Mouse (Mus musculus) limb, embryonic 14.5 days (tissue): ENCODE results near the gene Kif18a. TPM values are rescaled to one million over a fixed set of nuclear protein-coding genes. Genes with fewer than 3 reads are reported as not detected.

ENCODE experiments used
- ATAC-seq: fragments of 200-750 bp; cut with Nextera tagmentation; 2 replicates; pipeline ENCODE4 v1.8.0; 2017; ENCODE audit warnings: low read depth, moderate number of reproducible peaks, moderate TSS enrichment; ENCODE audit not compliant: low FRiP score
- DNase-seq: peaks from one replicate; pipeline ENCODE4 v3.0.0-alpha.2; 2015; ENCODE audit warnings: low spot score
- H3K27ac ChIP-seq: fragments of 300-500 bp; sonication (generic); replicated peaks from 2 replicates; pipeline ENCODE4 v1.5.1; 2014; ENCODE audit warnings: low read depth, mild to moderate bottlenecking, low read length, moderate library complexity, mixed read lengths
- H3K27me3 ChIP-seq: fragments of 300-500 bp; sonication (generic); 2 replicates; pipeline ENCODE4 v1.6.1; 2014; ENCODE audit warnings: low read length, mixed read lengths; ENCODE audit not compliant: control insufficient read depth, insufficient read depth
- H3K36me3 ChIP-seq: fragments of 300-500 bp; sonication (generic); 2 replicates; pipeline ENCODE4 v1.6.1; 2014; ENCODE audit warnings: mild to moderate bottlenecking, low read length, moderate library complexity, mixed read lengths; ENCODE audit not compliant: control insufficient read depth, insufficient read depth
- H3K4me1 ChIP-seq: fragments of 300-500 bp; sonication (generic); 2 replicates; pipeline ENCODE4 v1.6.1; 2014; ENCODE audit warnings: antibody characterized with exemption, low read length, mixed read lengths; ENCODE audit not compliant: control insufficient read depth, insufficient read depth
- H3K4me2 ChIP-seq: fragments of 300-500 bp; sonication (generic); replicated peaks from 2 replicates; pipeline ENCODE4 v1.6.1; 2014; ENCODE audit warnings: low read depth, mild to moderate bottlenecking, low read length, moderate library complexity; ENCODE audit not compliant: severe bottlenecking
- H3K4me3 ChIP-seq: fragments of 300-500 bp; sonication (generic); replicated peaks from 2 replicates; pipeline ENCODE4 v1.5.1; 2014; ENCODE audit warnings: low read length
- H3K9ac ChIP-seq: fragments of 300-500 bp; sonication (generic); 2 replicates; pipeline ENCODE4 v1.6.1; 2014; ENCODE audit warnings: mild to moderate bottlenecking, low read depth, low read length, moderate library complexity; ENCODE audit not compliant: severe bottlenecking
- H3K9me3 ChIP-seq: fragments of 300-500 bp; sonication (generic); 2 replicates; pipeline ENCODE4 v1.6.1; 2016; ENCODE audit warnings: low read length; ENCODE audit not compliant: control insufficient read depth
- POLR2A ChIP-seq: fragments of 200-500 bp; IDR thresholded peaks from 2 replicates; pipeline ENCODE4 v1.8.0; 2012; ENCODE audit warnings: inconsistent platforms, mild to moderate bottlenecking, moderate library complexity, borderline replicate concordance; ENCODE audit not compliant: insufficient read depth, insufficient read length; ENCODE audit errors: extremely low read depth
- WGBS: fragments of 180-500 bp; shearing (Covaris S2); extraction: QIAGEN DNeasy Blood & Tissue Kit; methylation state at CpG from one replicate; pipeline ENCODE4 v1.1.7; 2014; 5-methylcytosine and 5-hydroxymethylcytosine counted together
- polyA plus RNA-seq, 2 experiments: library from polyadenylated mRNA; depleted of rRNA in 1 of 2; stranded (reverse) in 1 of 2; unstranded in 1 of 2; fragments of >200 nt; fragmentation: Nextera tagmentation in 1 of 2; extraction: Ambion mirVana in 1 of 2; gene quantifications; 2 replicates each; pipeline versions ENCODE4 v1.2.1 to v1.2.3; 2012 to 2014

Gene Kif18a
- polyA plus RNA-seq, 2 experiments, result 10.1 to 16.0 TPM

- no peak for TF ChIP-seq POLR2A
- H3K36me3 ChIP-seq, result no peaks in the 10 kb centered on the region
- no peak overlapping the region for H3K4me3 ChIP-seq
- no peak overlapping the region for H3K9ac ChIP-seq
- no peak for DNase-seq
- no peak for ATAC-seq
- no peaks in the 10 kb centered on the region for H3K4me1 ChIP-seq
- H3K9me3 ChIP-seq, result no peaks in the 10 kb centered on the region
- no peak overlapping the region for H3K4me2 ChIP-seq
- 83% methylated on average over 1 of the region's 1 CpGs for WGBS
- H3K27me3 ChIP-seq, result no peaks in the 10 kb centered on the region
- no peak overlapping the region for H3K27ac ChIP-seq
Measured at GRCm38 (mm10) chr2:109273098-109273497, 7.4 kb upstream of the Kif18a start.

- H3K4me2 ChIP-seq, result peak overlapping the region; percentile 54
- no peak overlapping the region; the same call in 1 of the 2 replicates for H3K27ac ChIP-seq
- no peaks in the 10 kb centered on the region for H3K36me3 ChIP-seq
- H3K9ac ChIP-seq, result peak overlapping the region; percentile 60
- no peak for TF ChIP-seq POLR2A
- DNase-seq (no peak), ATAC-seq (no peak)
- H3K4me1 ChIP-seq, result no peaks in the 10 kb centered on the region
- no peaks in the 10 kb centered on the region for H3K9me3 ChIP-seq
- WGBS, result under 1% methylated on average over 7 of the region's 7 CpGs
- no peaks in the 10 kb centered on the region for H3K27me3 ChIP-seq
- peak overlapping the region; percentile 43 for H3K4me3 ChIP-seq
Measured at GRCm38 (mm10) chr2:109277593-109277992, 2.9 kb upstream of the Kif18a start.

GRCm38 (mm10) chr2:109278036-109278435, 2.5 kb upstream of the Kif18a start:
- peak overlapping the region; percentile 60 for H3K9ac ChIP-seq
- H3K36me3 ChIP-seq, result no peaks in the 10 kb centered on the region
- peak overlapping the region; percentile 43 for H3K4me3 ChIP-seq
- H3K9me3 ChIP-seq, result no peaks in the 10 kb centered on the region
- no peak for ATAC-seq
- H3K4me2 ChIP-seq, result peak overlapping the region; percentile 54
- peak; percentile 33 for DNase-seq
- no peaks in the 10 kb centered on the region for H3K4me1 ChIP-seq
- H3K27ac ChIP-seq, result no peak overlapping the region; the same call in 1 of the 2 replicates
- WGBS, result under 1% methylated on average over 16 of the region's 16 CpGs
- peak; percentile 36; the same call in 1 of the 2 replicates for TF ChIP-seq POLR2A
- H3K27me3 ChIP-seq, result no peaks in the 10 kb centered on the region

- H3K9me3 ChIP-seq, result no peaks in the 10 kb centered on the region
- peak overlapping the region; percentile 59 for H3K4me3 ChIP-seq
- DNase-seq, result no peak
- peak overlapping the region; percentile 63; the same call in 1 of the 2 replicates for H3K27ac ChIP-seq
- H3K27me3 ChIP-seq, result no peaks in the 10 kb centered on the region
- no peaks in the 10 kb centered on the region for H3K4me1 ChIP-seq
- no peak for ATAC-seq
- peak overlapping the region; percentile 65 for H3K9ac ChIP-seq
- H3K4me2 ChIP-seq, result peak overlapping the region; percentile 46
- no peaks in the 10 kb centered on the region for H3K36me3 ChIP-seq
- no peak for TF ChIP-seq POLR2A
- WGBS, result 4% methylated on average over 4 of the region's 4 CpGs
Measured at GRCm38 (mm10) chr2:109280272-109280599, 302 bp upstream of the Kif18a start.

- Histone ChIP-seq H3K9ac (peak overlapping the region; percentile 65), H3K4me1 (no peaks in the 10 kb centered on the region), H3K4me2 (peak overlapping the region; percentile 50), H3K27me3 (no peaks in the 10 kb centered on the region), H3K27ac (peak overlapping the region; percentile 63), H3K9me3 (no peaks in the 10 kb centered on the region), H3K36me3 (no peaks in the 10 kb centered on the region), H3K4me3 (peak overlapping the region; percentile 59)
- DNase-seq, result no peak
- WGBS, result 0% methylated on average over 1 of the region's 1 CpGs
- no peak for ATAC-seq
- TF ChIP-seq POLR2A, result no peak
Measured at GRCm38 (mm10) chr2:109281341-109281690, 778 bp downstream of the Kif18a start.

- TF ChIP-seq POLR2A, result no peak
- H3K36me3 ChIP-seq, result no peaks in the 10 kb centered on the region; the same call in 1 of the 2 replicates
- no peak overlapping the region for H3K4me3 ChIP-seq
- H3K4me1 ChIP-seq, result no peaks in the 10 kb centered on the region
- no peak overlapping the region for H3K9ac ChIP-seq
- DNase-seq, result no peak
- H3K9me3 ChIP-seq, result no peaks in the 10 kb centered on the region
- no peak overlapping the region for H3K27ac ChIP-seq
- no peak overlapping the region for H3K4me2 ChIP-seq
- no peaks in the 10 kb centered on the region for H3K27me3 ChIP-seq
- no peak for ATAC-seq
- WGBS, result 94% methylated on average over 3 of the region's 3 CpGs
Measured at GRCm38 (mm10) chr2:109284121-109284520, 3.6 kb downstream of the Kif18a start.
